Mouse (Mus musculus) heart, adult 2 months (tissue): ENCODE measurements around the gene Ppt2. TPM values are rescaled to one million over a fixed set of nuclear protein-coding genes. Genes with fewer than 3 reads are reported as not detected.

ENCODE experiments used
- DNase-seq, 2 experiments: peaks; one replicate each; pipeline ENCODE4 v3.0.0; 2021
- H3K27ac ChIP-seq: fragments of 200-600 bp; 2 replicates; pipeline ENCODE4 v1.8.1; 2022
- H3K27me3 ChIP-seq: fragments of 200-500 bp; 2 replicates; pipeline ENCODE4 v1.6.1; 2012; ENCODE audit warnings: mild to moderate bottlenecking, low read length, inconsistent platforms, mixed read lengths; ENCODE audit not compliant: control insufficient read depth, insufficient read depth
- H3K36me3 ChIP-seq: fragments of 200-500 bp; 2 replicates; pipeline ENCODE4 v1.6.1; 2012; ENCODE audit warnings: low read length, inconsistent platforms; ENCODE audit not compliant: control insufficient read depth, insufficient read depth
- H3K4me1 ChIP-seq: fragments of 200-500 bp; 2 replicates; pipeline ENCODE4 v1.6.1; 2011; ENCODE audit warnings: low read length; ENCODE audit not compliant: control insufficient read depth, insufficient read depth
- H3K4me3 ChIP-seq: fragments of 200-600 bp; 2 replicates; pipeline ENCODE4 v1.8.1; 2022
- H3K79me2 ChIP-seq: fragments of 200-500 bp; replicated peaks from 2 replicates; pipeline ENCODE4 v1.6.1; 2012; ENCODE audit warnings: mild to moderate bottlenecking, inconsistent platforms, low read length, moderate library complexity, mixed read lengths; ENCODE audit not compliant: control insufficient read depth, insufficient read depth
- H3K9ac ChIP-seq: fragments of 200-500 bp; 2 replicates; pipeline ENCODE4 v1.6.1; 2012; ENCODE audit warnings: low read depth, mild to moderate bottlenecking, control low read depth, inconsistent platforms, low read length, mixed read lengths
- CTCF ChIP-seq: fragments of 200-600 bp; IDR thresholded peaks from 2 replicates; pipeline ENCODE4 v1.8.1; 2022; ENCODE audit warnings: antibody characterized with exemption, mild to moderate bottlenecking, moderate library complexity
- EP300 ChIP-seq: fragments of 200-500 bp; IDR thresholded peaks from 2 replicates; pipeline ENCODE4 v1.6.1; 2011; ENCODE audit warnings: low read depth, low read length, control low read depth; ENCODE audit not compliant: insufficient read depth
- POLR2A ChIP-seq: fragments of 200-500 bp; IDR thresholded peaks from 2 replicates; pipeline ENCODE4 v1.6.1; 2011; ENCODE audit warnings: mild to moderate bottlenecking, low read depth, low read length, control low read depth; ENCODE audit not compliant: insufficient read depth
- WGBS: fragments of 180-500 bp; shearing (Covaris S2); methylation state at CpG from one replicate; pipeline ENCODE4 v1.1.7; 2018; 5-methylcytosine and 5-hydroxymethylcytosine counted together
- intact Hi-C: fragments of 180-260 bp; cut with DNase I; formaldehyde crosslinking; loops from one replicate; pipeline ENCODE4 v1.15.1; 2025
- polyA plus RNA-seq: library from polyadenylated mRNA; depleted of rRNA; stranded (reverse); fragments of >200 nt; gene quantifications from 2 replicates; pipeline ENCODE4 v1.2.3, GENCODE M21; 2012
- total RNA-seq, 2 experiments: library from RNA; stranded (reverse); gene quantifications; 2 replicates each; pipeline ENCODE4 v1.2.3; 2021

The Ppt2 gene
- total and polyA plus RNA-seq, 3 experiments, result 50.5 to 63.9 (median 53.0) TPM

DNA sequence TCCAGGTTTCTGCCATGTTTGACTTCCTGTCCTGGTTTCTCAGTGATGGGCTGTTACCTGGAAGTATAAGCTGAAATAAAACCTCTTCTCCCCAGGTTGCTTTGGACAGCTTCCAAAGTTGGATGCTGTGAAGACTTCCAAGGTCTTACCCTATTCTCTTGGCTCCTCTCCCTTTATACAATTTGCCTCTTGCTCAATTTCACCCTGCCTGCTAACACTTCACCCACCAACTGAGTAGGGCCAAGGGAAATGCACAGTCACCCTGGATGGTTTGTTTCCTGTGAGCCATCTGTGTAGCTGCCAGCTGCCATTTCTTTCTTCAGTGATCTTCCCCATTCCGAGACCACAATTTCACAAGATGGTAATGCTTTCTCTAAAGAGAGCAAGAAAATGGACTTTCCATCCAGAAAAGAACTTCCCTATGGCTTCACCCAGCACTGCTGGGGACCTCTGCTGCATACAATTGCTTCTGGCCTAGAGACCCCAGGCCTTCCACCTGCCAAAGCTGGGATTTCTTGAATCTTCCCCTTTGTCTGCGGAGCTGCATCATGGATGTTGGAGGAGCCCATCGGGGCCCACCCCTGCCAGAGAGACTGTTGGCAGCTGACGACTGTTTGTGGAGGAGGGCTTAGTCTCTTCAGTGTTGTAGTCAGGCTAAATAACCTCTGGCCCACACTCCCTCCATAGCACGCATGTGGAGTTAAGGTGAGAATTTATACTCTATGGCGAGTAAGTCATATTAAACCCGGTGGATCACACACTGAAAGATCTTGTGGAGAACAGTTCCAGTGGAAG, 11.3 kb upstream of the Ppt2 start:
- no peak for TF ChIP-seq EP300
- no peak for TF ChIP-seq POLR2A
- no peak for TF ChIP-seq CTCF
- peaks cover 6% of the 10 kb centered on the region for H3K4me1 ChIP-seq
- 82% methylated on average over 7 of the region's 7 CpGs for WGBS
- H3K36me3 ChIP-seq, result no peaks in the 10 kb centered on the region
- no peak overlapping the region for H3K9ac ChIP-seq
- no peaks in the 10 kb centered on the region for H3K27me3 ChIP-seq
- intact Hi-C loops, result no loop called here
- H3K27ac ChIP-seq, result peak overlapping the region; percentile 60
- DNase-seq, result no peak
- H3K4me3 ChIP-seq, result no peak overlapping the region
- H3K79me2 ChIP-seq, result no peaks in the 10 kb centered on the region

DNA sequence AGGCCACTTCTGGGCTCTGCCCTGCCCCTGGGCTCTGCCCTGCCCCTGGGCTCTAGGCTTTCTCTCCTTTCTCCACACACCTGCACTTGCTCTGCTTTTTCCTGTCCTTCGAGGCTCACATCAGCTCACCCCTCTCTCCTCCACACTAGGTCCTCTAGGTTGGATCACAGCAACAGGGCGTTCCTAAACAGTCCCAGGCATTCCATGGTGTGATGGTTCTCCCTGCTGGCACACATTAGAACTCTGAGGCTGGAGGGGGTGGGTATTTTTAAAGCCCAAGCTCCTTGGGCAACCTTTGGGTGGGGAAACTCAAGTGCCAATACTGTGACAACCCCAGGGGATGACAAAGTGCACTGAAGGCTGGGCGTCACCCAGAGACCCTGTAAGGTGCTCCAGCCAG, 9.1 kb upstream of the Ppt2 start:
- intact Hi-C loops, result no loop called here
- Histone ChIP-seq H3K9ac (no peak overlapping the region), H3K79me2 (no peaks in the 10 kb centered on the region), H3K4me1 (peaks cover 6% of the 10 kb centered on the region), H3K27me3 (no peaks in the 10 kb centered on the region), H3K4me3 (no peak overlapping the region), H3K27ac (no peak overlapping the region), H3K36me3 (no peaks in the 10 kb centered on the region)
- TF ChIP-seq EP300, result no peak
- TF ChIP-seq CTCF, result no peak
- TF ChIP-seq POLR2A, result no peak
- no peak for DNase-seq
- WGBS, result 45% methylated on average over 3 of the region's 3 CpGs

DNA sequence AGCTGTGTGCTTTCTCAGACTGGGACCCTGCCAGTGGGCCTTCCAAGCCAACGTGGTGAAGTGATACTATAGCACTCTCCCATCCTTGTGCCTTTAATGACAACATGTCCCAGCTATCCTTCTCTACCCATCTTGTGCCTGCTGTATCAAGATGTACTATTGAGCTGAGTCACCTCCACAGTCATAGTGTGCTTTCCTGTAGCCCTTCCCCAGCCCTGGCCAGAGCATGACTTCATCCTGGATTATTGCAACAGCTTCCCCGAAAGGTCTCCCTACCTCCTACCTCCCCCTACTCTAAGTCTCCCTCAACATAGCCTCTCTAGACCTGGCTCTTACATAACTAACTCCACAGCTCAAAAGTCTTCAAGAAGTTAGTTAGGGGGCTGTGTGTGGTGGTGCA, 7.4 kb upstream of the Ppt2 start:
- no peaks in the 10 kb centered on the region for H3K27me3 ChIP-seq
- 49% methylated on average over 2 of the region's 2 CpGs for WGBS
- H3K27ac ChIP-seq, result no peak overlapping the region
- H3K4me1 ChIP-seq, result peaks cover 5% of the 10 kb centered on the region
- no peak for DNase-seq
- no peaks in the 10 kb centered on the region for H3K79me2 ChIP-seq
- H3K9ac ChIP-seq, result no peak overlapping the region
- no peaks in the 10 kb centered on the region for H3K36me3 ChIP-seq
- intact Hi-C loops, result no loop called here
- no peak overlapping the region for H3K4me3 ChIP-seq
- TF ChIP-seq CTCF (no peak), EP300 (no peak), POLR2A (no peak)

DNA sequence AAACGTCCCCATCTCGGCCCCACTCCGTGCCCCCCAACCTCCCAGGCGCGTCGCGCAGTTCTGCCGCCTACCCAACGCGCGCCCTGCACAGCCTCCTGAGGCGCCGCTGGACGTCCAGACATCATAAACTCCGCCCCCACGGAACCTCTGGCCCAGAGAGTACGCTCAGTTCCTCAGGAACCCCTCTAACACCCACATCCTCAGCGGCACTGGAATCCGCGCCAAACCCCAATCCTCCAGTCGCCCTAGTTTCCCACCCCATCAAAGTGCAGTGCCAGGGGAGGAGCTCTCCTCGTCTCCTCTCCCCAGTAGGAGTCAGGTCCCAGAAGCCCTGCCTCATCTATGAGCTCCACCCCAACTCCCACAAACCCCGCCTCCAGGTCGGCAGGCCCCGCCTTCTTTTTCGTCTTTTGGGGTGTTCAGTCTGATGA, 4.0 kb upstream of the Ppt2 start:
- Histone ChIP-seq H3K4me1 (peaks cover 5% of the 10 kb centered on the region), H3K9ac (0 out of 2 replicates have a peak overlapping the region, but pooled peaks have one; percentile 47), H3K27ac (peak overlapping the region; percentile 55), H3K4me3 (peak overlapping the region; percentile 47), H3K79me2 (no peaks in the 10 kb centered on the region), H3K27me3 (no peaks in the 10 kb centered on the region), H3K36me3 (no peaks in the 10 kb centered on the region)
- 4% methylated on average over 26 of the region's 26 CpGs for WGBS
- TF ChIP-seq CTCF (no peak), EP300 (0 out of 2 replicates have a peak, but pooled peaks have one; percentile 46), POLR2A (peak; percentile 55)
- intact Hi-C loops, result no loop called here
- DNase-seq, result peak; percentile 87 to 88

DNA sequence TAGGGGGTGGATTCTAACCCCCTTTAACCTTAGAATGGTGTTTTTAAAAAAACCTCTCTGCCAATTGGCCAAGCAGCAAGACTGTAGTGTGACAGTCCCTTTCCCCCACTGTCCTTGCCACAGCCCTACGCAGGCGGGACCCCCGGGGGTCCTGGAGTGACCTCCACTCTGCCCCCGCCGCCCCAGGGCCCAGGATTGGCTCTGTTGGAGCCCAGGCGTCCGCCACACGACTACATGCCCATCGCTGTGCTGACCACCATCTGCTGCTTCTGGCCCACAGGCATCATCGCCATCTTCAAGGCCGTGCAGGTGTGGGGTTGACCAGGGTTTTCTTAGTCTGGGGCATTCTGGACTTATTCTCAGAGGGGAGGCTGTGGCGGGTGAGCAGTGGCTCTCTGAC, 3.3 kb upstream of the Ppt2 start:
- Histone ChIP-seq H3K9ac (no peak overlapping the region), H3K27ac (peak overlapping the region; percentile 55), H3K36me3 (no peaks in the 10 kb centered on the region), H3K4me1 (peaks cover 5% of the 10 kb centered on the region), H3K79me2 (no peaks in the 10 kb centered on the region), H3K27me3 (no peaks in the 10 kb centered on the region), H3K4me3 (peak overlapping the region; percentile 47)
- TF ChIP-seq CTCF (no peak), POLR2A (no peak), EP300 (no peak)
- DNase-seq, result no peak
- intact Hi-C loops, result no loop called here
- WGBS, result 24% methylated on average over 12 of the region's 12 CpGs

DNA sequence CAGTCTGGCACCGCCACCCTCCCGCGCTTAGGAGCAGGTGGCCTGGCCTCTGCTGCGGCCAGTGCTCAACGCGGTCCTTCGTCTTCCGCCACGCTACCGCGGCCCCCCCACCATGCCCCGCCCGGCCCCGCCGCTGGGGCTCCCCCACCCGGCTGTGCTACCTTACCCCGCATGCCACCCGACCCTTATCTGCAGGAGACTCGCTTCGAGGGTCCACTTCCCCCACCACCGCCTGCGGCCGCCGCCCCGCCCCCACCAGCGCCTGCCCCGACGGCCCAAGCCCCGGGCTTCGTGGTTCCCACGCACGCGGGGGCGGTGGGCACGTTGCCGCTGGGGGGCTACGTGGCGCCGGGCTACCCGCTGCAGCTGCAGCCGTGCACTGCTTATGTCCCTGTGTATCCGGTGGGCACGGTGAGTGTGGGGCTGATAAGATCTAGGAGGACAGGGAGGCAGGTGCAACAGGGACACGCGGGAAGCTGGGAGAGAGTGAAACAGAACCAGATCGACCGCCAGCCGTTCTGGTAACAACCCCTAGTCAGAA, 2.5 kb upstream of the Ppt2 start:
- Histone ChIP-seq H3K9ac (peak overlapping the region; percentile 47), H3K4me1 (peaks cover 5% of the 10 kb centered on the region), H3K79me2 (no peaks in the 10 kb centered on the region), H3K27me3 (no peaks in the 10 kb centered on the region), H3K4me3 (peak overlapping the region; percentile 29; the same call in 1 of the 2 replicates), H3K36me3 (no peaks in the 10 kb centered on the region), H3K27ac (no peak overlapping the region)
- 9% methylated on average over 46 of the region's 48 CpGs for WGBS
- intact Hi-C loops, result no loop called here
- DNase-seq, result no peak
- TF ChIP-seq EP300 (no peak), POLR2A (no peak), CTCF (no peak)
